In genomic region chr8:70803761-70804480, GRCm38 (mm10) we compare ENCODE assay signal across 8 mouse cellular contexts. TPM values are rescaled to one million over a fixed set of nuclear protein-coding genes. Genes with fewer than 3 reads are reported as not detected.
DNase-seq lines count a peak whose midpoint lies in the region; ATAC-seq and TF ChIP-seq lines count a peak whose summit lies in the region.

No protein-coding gene starts in this region.

- DNase-seq in cerebellum, adult 2 months: no peak
- DNase-seq in cerebellum, adult 11 months: no peak
- DNase-seq in kidney, adult 2 months: peak; percentile 37
- DNase-seq in neural tube, embryonic 11.5 days (ENCODE audit: low spot score): no peak
- peak; percentile 86 for DNase-seq in thymus, adult 2 months

- H3K36me3 ChIP-seq in kidney, adult 2 months (ENCODE audit: control insufficient read depth, insufficient read depth, low read length): no peaks in the 10 kb centered on the region
- no peaks in the 10 kb centered on the region for H3K36me3 ChIP-seq in liver, embryonic 16.5 days (ENCODE audit: control insufficient read depth, insufficient read depth)
- no peaks in the 10 kb centered on the region for H3K36me3 ChIP-seq in neural tube, embryonic 11.5 days (ENCODE audit: control insufficient read depth, insufficient read depth, low read length)
- H3K36me3 ChIP-seq in thymus, adult 2 months (ENCODE audit: control insufficient read depth, insufficient read depth, low read length): no peaks in the 10 kb centered on the region

- peak overlapping the region; percentile 48 for H3K9ac ChIP-seq in liver, embryonic 16.5 days (ENCODE audit: low read depth, low read length)
- H3K9ac ChIP-seq in neural tube, embryonic 11.5 days (ENCODE audit: low read length): peak overlapping the region; percentile 32

- H3K27me3 ChIP-seq in cerebellum, adult 2 months (ENCODE audit: control insufficient read depth, insufficient read depth, low read length): peaks cover 2% of the 10 kb centered on the region; the same call in 1 of the 2 replicates
- H3K27me3 ChIP-seq in kidney, adult 2 months (replicated peaks; ENCODE audit: control insufficient read depth, insufficient read depth, low read length): no peaks in the 10 kb centered on the region
- H3K27me3 ChIP-seq in liver, embryonic 16.5 days (ENCODE audit: control insufficient read depth, insufficient read depth, low read depth, low read length): peaks cover 25% of the 10 kb centered on the region
- H3K27me3 ChIP-seq in neural tube, embryonic 11.5 days (ENCODE audit: control insufficient read depth, insufficient read depth, low read length): peaks cover 46% of the 10 kb centered on the region
- no peaks in the 10 kb centered on the region for H3K27me3 ChIP-seq in thymus, adult 2 months (ENCODE audit: control insufficient read depth, insufficient read depth, low read length)

- H3K4me1 ChIP-seq in cerebellum, adult 2 months (ENCODE audit: control insufficient read depth, insufficient read depth, low read length): peaks cover 4% of the 10 kb centered on the region; the same call in 1 of the 2 replicates
- peaks cover 8% of the 10 kb centered on the region; the same call in 1 of the 2 replicates for H3K4me1 ChIP-seq in bone marrow, adult 2 months (ENCODE audit: control insufficient read depth, insufficient read depth, low read length)
- no peaks in the 10 kb centered on the region for H3K4me1 ChIP-seq in kidney, adult 2 months (ENCODE audit: control insufficient read depth, insufficient read depth, low read length)
- peaks cover 49% of the 10 kb centered on the region for H3K4me1 ChIP-seq in liver, embryonic 16.5 days (ENCODE audit: control insufficient read depth, low read depth, low read length)
- H3K4me1 ChIP-seq in neural tube, embryonic 11.5 days (ENCODE audit: control insufficient read depth, insufficient read depth, low read length): peaks cover 11% of the 10 kb centered on the region
- H3K4me1 ChIP-seq in thymus, adult 2 months (replicated peaks; ENCODE audit: control insufficient read depth, insufficient read depth, low read length): peaks cover 78% of the 10 kb centered on the region

- peak overlapping the region; percentile 60 for H3K4me3 ChIP-seq in cerebellum, adult 2 months (replicated peaks; ENCODE audit: insufficient read depth, low read depth, low read length)
- H3K4me3 ChIP-seq in bone marrow, adult 2 months (replicated peaks; ENCODE audit: control insufficient read depth, low read depth, low read length): peak overlapping the region; percentile 77
- peak overlapping the region; percentile 77 for H3K4me3 ChIP-seq in kidney, adult 2 months (ENCODE audit: insufficient read depth, low read depth, low read length)
- H3K4me3 ChIP-seq in liver, embryonic 16.5 days (ENCODE audit: low read depth, low read length): peak overlapping the region; percentile 68
- H3K4me3 ChIP-seq in neural tube, embryonic 11.5 days (ENCODE audit: low read depth, low read length): peak overlapping the region; percentile 40
- peak overlapping the region; percentile 81 for H3K4me3 ChIP-seq in thymus, adult 2 months (ENCODE audit: control insufficient read depth, insufficient read depth, low read length)

- ATAC-seq in granulocyte monocyte progenitor cell, adult 5-6 weeks (replicated peaks; ENCODE audit: poor library complexity, severe bottlenecking): peak; percentile 50
- ATAC-seq in liver, embryonic 16.5 days (ENCODE audit: low read depth): peak; percentile 23
- no peak for ATAC-seq in neural tube, embryonic 11.5 days (ENCODE audit: insufficient read depth, low FRiP score, low TSS enrichment)

- H3K9me3 ChIP-seq in liver, embryonic 16.5 days (replicated peaks; ENCODE audit: control insufficient read depth, low read length): no peaks in the 10 kb centered on the region
- H3K9me3 ChIP-seq in neural tube, embryonic 11.5 days (ENCODE audit: control insufficient read depth, low read length): no peaks in the 10 kb centered on the region

- TF ChIP-seq CTCF in cerebellum, adult 2 months (IDR thresholded peaks at IDR 0.05; ENCODE audit: borderline replicate concordance, insufficient read depth, low read depth, low read length): no peak
- TF ChIP-seq CTCF in bone marrow, adult 2 months (IDR thresholded peaks at IDR 0.05; ENCODE audit: control insufficient read depth, insufficient read depth, low read length): no peak
- no peak for TF ChIP-seq CTCF in kidney, adult 2 months (conservative IDR thresholded peaks at IDR 0.05; ENCODE audit: insufficient read depth, insufficient read length, low read depth, low read length)
- no peak for TF ChIP-seq CTCF in thymus, adult 2 months (IDR thresholded peaks at IDR 0.05; ENCODE audit: borderline replicate concordance, control insufficient read depth, extremely low read depth, insufficient read depth, low read length, poor library complexity)

- H3K4me2 ChIP-seq in liver, embryonic 16.5 days (ENCODE audit: low read depth, low read length): peak overlapping the region; percentile 99
- peak overlapping the region; percentile 84 for H3K4me2 ChIP-seq in neural tube, embryonic 11.5 days (ENCODE audit: low read depth)

- H3K27ac ChIP-seq in cerebellum, adult 2 months (ENCODE audit: insufficient read depth, low read length): peak overlapping the region; percentile 19; the same call in 1 of the 2 replicates
- peak overlapping the region; percentile 53 for H3K27ac ChIP-seq in bone marrow, adult 2 months (ENCODE audit: control insufficient read depth, insufficient read depth, low read depth, low read length, poor library complexity)
- no peak overlapping the region for H3K27ac ChIP-seq in kidney, adult 2 months (ENCODE audit: insufficient read depth, low read depth, low read length)
- H3K27ac ChIP-seq in liver, embryonic 16.5 days (ENCODE audit: low read length): peak overlapping the region; percentile 73
- no peak overlapping the region for H3K27ac ChIP-seq in neural tube, embryonic 11.5 days (ENCODE audit: low read depth, low read length)
- H3K27ac ChIP-seq in thymus, adult 2 months (ENCODE audit: control insufficient read depth, insufficient read depth, low read length): peak overlapping the region; percentile 30

- 3% methylated on average over 47 of the region's 47 CpGs for WGBS in cerebellum, adult 2 months
- 1% methylated on average over 47 of the region's 47 CpGs for WGBS in bone marrow, adult 2 months
- 4% methylated on average over 47 of the region's 47 CpGs for WGBS in kidney, adult 2 months
- WGBS in liver, embryonic 16.5 days (ENCODE audit: insufficient replicate concordance): 1% methylated on average over 47 of the region's 47 CpGs
- WGBS in neural tube, embryonic 11.5 days: 2% methylated on average over 44 of the region's 47 CpGs
- 2% methylated on average over 47 of the region's 47 CpGs for WGBS in thymus, adult 2 months

- TF ChIP-seq POLR2A in cerebellum, adult 2 months (IDR thresholded peaks at IDR 0.05; ENCODE audit: borderline replicate concordance, insufficient read depth, low read length): no peak
- peak; percentile 67; the same call in 1 of the 2 replicates for TF ChIP-seq POLR2A in bone marrow, adult 2 months (IDR thresholded peaks at IDR 0.05; ENCODE audit: borderline replicate concordance, control insufficient read depth, low read depth, low read length)
- no peak for TF ChIP-seq POLR2A in kidney, adult 2 months (IDR thresholded peaks at IDR 0.05; ENCODE audit: low read depth, low read length)
- TF ChIP-seq POLR2A in thymus, adult 2 months (IDR thresholded peaks at IDR 0.05; ENCODE audit: control insufficient read depth, extremely low read depth, insufficient read depth, low read length, poor library complexity): no peak

RNA-seq across cellular contexts. Expression of gene Mast3, which starts 0.9 kb away (rescaled TPM):
- polyA plus RNA-seq in cerebellum, adult 2 months (2012; rRNA removed): 69.5 and 70.4 TPM in 2 replicates
- polyA plus RNA-seq in bone marrow, adult 2 months (2011; ENCODE audit: insufficient read depth, insufficient read length, low replicate concordance, missing spikeins): 20.5 and 70.7 TPM in 2 replicates
- 74.8 and 78.5 TPM in 2 replicates for total RNA-seq in granulocyte monocyte progenitor cell, adult 5-6 weeks (2014; fragmentation: Nextera tagmentation)
- 12.4 and 12.5 TPM in 2 replicates for total RNA-seq in granulocyte monocyte progenitor cell, adult 5-6 weeks (2017)
- 25.3 and 27.4 TPM in 2 replicates for polyA plus RNA-seq in kidney, adult 2 months (2012; rRNA removed)
- 7.5 and 9.0 TPM in 2 replicates for polyA plus RNA-seq in liver, embryonic 16.5 days (2015; fragmentation: Nextera tagmentation; extraction: Ambion mirVana)
- polyA plus RNA-seq in neural tube, embryonic 11.5 days (2014; fragmentation: Nextera tagmentation; extraction: Ambion mirVana): 10.5 and 14.7 TPM in 2 replicates
- polyA plus RNA-seq in thymus, adult 2 months (2012; rRNA removed): 615 and 696 TPM in 2 replicates

RNA-seq across cellular contexts. Expression of gene Il12rb1, which starts 4.3 kb away (rescaled TPM):
- polyA plus RNA-seq in cerebellum, adult 2 months (2012; rRNA removed): 1.8 and 1.9 TPM in 2 replicates
- 0.36 and 1.9 TPM in 2 replicates for polyA plus RNA-seq in bone marrow, adult 2 months (2011; ENCODE audit: insufficient read depth, insufficient read length, low replicate concordance, missing spikeins)
- 0.24 and 0.62 TPM in 2 replicates for total RNA-seq in granulocyte monocyte progenitor cell, adult 5-6 weeks (2014; fragmentation: Nextera tagmentation)
- total RNA-seq in granulocyte monocyte progenitor cell, adult 5-6 weeks (2017): 0.52 and 1.4 TPM in 2 replicates
- 0.42 and 0.48 TPM in 2 replicates for polyA plus RNA-seq in kidney, adult 2 months (2012; rRNA removed)
- 0.06 and 0.35 TPM in 2 replicates for polyA plus RNA-seq in liver, embryonic 16.5 days (2015; fragmentation: Nextera tagmentation; extraction: Ambion mirVana)
- polyA plus RNA-seq in neural tube, embryonic 11.5 days (2014; fragmentation: Nextera tagmentation; extraction: Ambion mirVana): not detected in 2 replicates
- 48.6 and 53.4 TPM in 2 replicates for polyA plus RNA-seq in thymus, adult 2 months (2012; rRNA removed)

RNA-seq across cellular contexts. Expression of gene Pik3r2, which starts 27.4 kb away (rescaled TPM):
- 150 and 158 TPM in 2 replicates for polyA plus RNA-seq in cerebellum, adult 2 months (2012; rRNA removed)
- polyA plus RNA-seq in bone marrow, adult 2 months (2011; ENCODE audit: insufficient read depth, insufficient read length, low replicate concordance, missing spikeins): 12.8 and 19.5 TPM in 2 replicates
- total RNA-seq in granulocyte monocyte progenitor cell, adult 5-6 weeks (2014; fragmentation: Nextera tagmentation): 6.6 and 14.0 TPM in 2 replicates
- 12.1 and 16.6 TPM in 2 replicates for total RNA-seq in granulocyte monocyte progenitor cell, adult 5-6 weeks (2017)
- 60.5 and 94.7 TPM in 2 replicates for polyA plus RNA-seq in kidney, adult 2 months (2012; rRNA removed)
- 12.2 and 13.9 TPM in 2 replicates for polyA plus RNA-seq in liver, embryonic 16.5 days (2015; fragmentation: Nextera tagmentation; extraction: Ambion mirVana)
- 52.4 and 54.7 TPM in 2 replicates for polyA plus RNA-seq in neural tube, embryonic 11.5 days (2014; fragmentation: Nextera tagmentation; extraction: Ambion mirVana)
- polyA plus RNA-seq in thymus, adult 2 months (2012; rRNA removed): 124 and 136 TPM in 2 replicates

RNA-seq across cellular contexts. Expression of gene Arrdc2, which starts 35.6 kb away (rescaled TPM):
- 33.1 and 34.0 TPM in 2 replicates for polyA plus RNA-seq in cerebellum, adult 2 months (2012; rRNA removed)
- polyA plus RNA-seq in bone marrow, adult 2 months (2011; ENCODE audit: insufficient read depth, insufficient read length, low replicate concordance, missing spikeins): 19.1 and 44.8 TPM in 2 replicates
- 5.0 and 16.1 TPM in 2 replicates for total RNA-seq in granulocyte monocyte progenitor cell, adult 5-6 weeks (2014; fragmentation: Nextera tagmentation)
- total RNA-seq in granulocyte monocyte progenitor cell, adult 5-6 weeks (2017): 4.7 and 8.7 TPM in 2 replicates
- polyA plus RNA-seq in kidney, adult 2 months (2012; rRNA removed): 19.8 and 26.2 TPM in 2 replicates
- 11.6 and 13.5 TPM in 2 replicates for polyA plus RNA-seq in liver, embryonic 16.5 days (2015; fragmentation: Nextera tagmentation; extraction: Ambion mirVana)
- polyA plus RNA-seq in neural tube, embryonic 11.5 days (2014; fragmentation: Nextera tagmentation; extraction: Ambion mirVana): 8.8 and 10.2 TPM in 2 replicates
- polyA plus RNA-seq in thymus, adult 2 months (2012; rRNA removed): 75.4 and 77.4 TPM in 2 replicates

RNA-seq across cellular contexts. Expression of gene Mpv17l2, which starts 43.2 kb away (rescaled TPM):
- 81.1 and 83.4 TPM in 2 replicates for polyA plus RNA-seq in cerebellum, adult 2 months (2012; rRNA removed)
- polyA plus RNA-seq in bone marrow, adult 2 months (2011; ENCODE audit: insufficient read depth, insufficient read length, low replicate concordance, missing spikeins): 15.1 and 28.2 TPM in 2 replicates
- total RNA-seq in granulocyte monocyte progenitor cell, adult 5-6 weeks (2014; fragmentation: Nextera tagmentation): 28.6 and 41.1 TPM in 2 replicates
- total RNA-seq in granulocyte monocyte progenitor cell, adult 5-6 weeks (2017): 9.0 and 9.3 TPM in 2 replicates
- 73.4 and 96.3 TPM in 2 replicates for polyA plus RNA-seq in kidney, adult 2 months (2012; rRNA removed)
- 31.4 and 32.1 TPM in 2 replicates for polyA plus RNA-seq in liver, embryonic 16.5 days (2015; fragmentation: Nextera tagmentation; extraction: Ambion mirVana)
- polyA plus RNA-seq in neural tube, embryonic 11.5 days (2014; fragmentation: Nextera tagmentation; extraction: Ambion mirVana): 40.7 and 41.3 TPM in 2 replicates
- polyA plus RNA-seq in thymus, adult 2 months (2012; rRNA removed): 72.9 and 103 TPM in 2 replicates

Comparison
In these comparisons a context has a peak if more than half of its experiments do, and no peak if none do; other contexts are left out.
1. DNase-seq: peak in kidney, adult 2 months (single experiment) and thymus, adult 2 months (single experiment); none in cerebellum, adult 2 months (0 of 2), cerebellum, adult 11 months (single experiment) and neural tube, embryonic 11.5 days (single experiment).
2. H3K27ac ChIP-seq: peak in cerebellum, adult 2 months (single experiment), bone marrow, adult 2 months (single experiment), liver, embryonic 16.5 days (single experiment) and thymus, adult 2 months (single experiment); none in kidney, adult 2 months (single experiment) and neural tube, embryonic 11.5 days (single experiment).
3. RNA of gene Il12rb1, which starts 4.3 kb away (polyA plus RNA-seq): 48.6 to 53.4 TPM in thymus, adult 2 months; 0.36 to 1.9 TPM in bone marrow, adult 2 months, 1.8 to 1.9 TPM in cerebellum, adult 2 months, 0.42 to 0.48 TPM in kidney, adult 2 months, 0.06 to 0.35 TPM in liver, embryonic 16.5 days and not detected in neural tube, embryonic 11.5 days; every median in the first group is over 10 times any median in the second.
4. Peak in every context shown above with its lines, with median percentiles within 50 percentile points of each other: H3K4me3 ChIP-seq.